Mouse (Mus musculus): ENCODE results near the gene Rps15. TPM values are rescaled to one million over a fixed set of nuclear protein-coding genes. Genes with fewer than 3 reads are reported as not detected.

Gene Rps15
- polyA plus RNA-seq, 1 experiment from 2014 or later: 828 TPM

GRCm38 (mm10) chr10:80250573-80250972 is 41.7 kb upstream of the Rps15 start:
- no peaks in the 10 kb centered on the region for H3K9me3 ChIP-seq (replicated peaks; ENCODE audit: control insufficient read depth, low read length)
- H3K4me3 ChIP-seq (ENCODE audit: low read depth, low read length): peak overlapping the region; percentile 95; the same call in 1 of the 2 replicates
- no peak for ATAC-seq (replicated peaks; ENCODE audit: insufficient number of reproducible peaks, low FRiP score, low TSS enrichment)
- peaks cover 20% of the 10 kb centered on the region for H3K36me3 ChIP-seq (ENCODE audit: control insufficient read depth, insufficient read depth, low read length)
- peak overlapping the region; percentile 98; the same call in 1 of the 2 replicates for H3K9ac ChIP-seq (ENCODE audit: low read depth, low read length)
- peaks cover 14% of the 10 kb centered on the region for H3K4me1 ChIP-seq (ENCODE audit: control insufficient read depth, insufficient read depth, low read length)
- no peak overlapping the region for H3K27ac ChIP-seq (ENCODE audit: low read depth, low read length)
- WGBS (ENCODE audit: insufficient replicate concordance): 85% methylated on average over 4 of the region's 4 CpGs
- H3K27me3 ChIP-seq (ENCODE audit: control insufficient read depth, insufficient read depth, low read length): no peaks in the 10 kb centered on the region
- H3K4me2 ChIP-seq: peak overlapping the region; percentile 95

GRCm38 (mm10) chr10:80252011-80252410 is 40.2 kb upstream of the Rps15 start:
- no peaks in the 10 kb centered on the region for H3K27me3 ChIP-seq (ENCODE audit: control insufficient read depth, insufficient read depth, low read length)
- H3K4me2 ChIP-seq: no peak overlapping the region
- ATAC-seq (replicated peaks; ENCODE audit: insufficient number of reproducible peaks, low FRiP score, low TSS enrichment): no peak
- no peak overlapping the region for H3K9ac ChIP-seq (ENCODE audit: low read depth, low read length)
- H3K9me3 ChIP-seq (replicated peaks; ENCODE audit: control insufficient read depth, low read length): no peaks in the 10 kb centered on the region
- H3K4me3 ChIP-seq (ENCODE audit: low read depth, low read length): no peak overlapping the region
- peaks cover 14% of the 10 kb centered on the region for H3K4me1 ChIP-seq (ENCODE audit: control insufficient read depth, insufficient read depth, low read length)
- H3K27ac ChIP-seq (ENCODE audit: low read depth, low read length): no peak overlapping the region
- H3K36me3 ChIP-seq (ENCODE audit: control insufficient read depth, insufficient read depth, low read length): peaks cover 30% of the 10 kb centered on the region

GRCm38 (mm10) chr10:80252493-80253274 is 39.6 kb upstream of the Rps15 start:
- H3K27ac ChIP-seq (ENCODE audit: low read depth, low read length): no peak overlapping the region
- no peak overlapping the region for H3K9ac ChIP-seq (ENCODE audit: low read depth, low read length)
- peaks cover 14% of the 10 kb centered on the region for H3K4me1 ChIP-seq (ENCODE audit: control insufficient read depth, insufficient read depth, low read length)
- H3K4me2 ChIP-seq: no peak overlapping the region
- no peak overlapping the region for H3K4me3 ChIP-seq (ENCODE audit: low read depth, low read length)
- no peaks in the 10 kb centered on the region for H3K9me3 ChIP-seq (replicated peaks; ENCODE audit: control insufficient read depth, low read length)
- no peaks in the 10 kb centered on the region for H3K27me3 ChIP-seq (ENCODE audit: control insufficient read depth, insufficient read depth, low read length)
- peaks cover 33% of the 10 kb centered on the region for H3K36me3 ChIP-seq (ENCODE audit: control insufficient read depth, insufficient read depth, low read length)
- 88% methylated on average over 11 of the region's 11 CpGs for WGBS (ENCODE audit: insufficient replicate concordance)
- no peak for ATAC-seq (replicated peaks; ENCODE audit: insufficient number of reproducible peaks, low FRiP score, low TSS enrichment)

- H3K36me3 ChIP-seq (ENCODE audit: control insufficient read depth, insufficient read depth, low read length): peaks cover 40% of the 10 kb centered on the region
- no peak overlapping the region for H3K4me2 ChIP-seq
- peaks cover 14% of the 10 kb centered on the region for H3K4me1 ChIP-seq (ENCODE audit: control insufficient read depth, insufficient read depth, low read length)
- H3K27me3 ChIP-seq (ENCODE audit: control insufficient read depth, insufficient read depth, low read length): no peaks in the 10 kb centered on the region
- 81% methylated on average over 6 of the region's 6 CpGs for WGBS (ENCODE audit: insufficient replicate concordance)
- no peaks in the 10 kb centered on the region for H3K9me3 ChIP-seq (replicated peaks; ENCODE audit: control insufficient read depth, low read length)
- ATAC-seq (replicated peaks; ENCODE audit: insufficient number of reproducible peaks, low FRiP score, low TSS enrichment): no peak
- no peak overlapping the region for H3K4me3 ChIP-seq (ENCODE audit: low read depth, low read length)
- H3K27ac ChIP-seq (ENCODE audit: low read depth, low read length): no peak overlapping the region
- H3K9ac ChIP-seq (ENCODE audit: low read depth, low read length): no peak overlapping the region
These were observed 38.7 kb upstream of the Rps15 start for GRCm38 (mm10) chr10:80253551-80253950.

- Histone ChIP-seq H3K36me3 (ENCODE audit: control insufficient read depth, insufficient read depth, low read length) (peaks cover 43% of the 10 kb centered on the region), H3K4me1 (ENCODE audit: control insufficient read depth, insufficient read depth, low read length) (peaks cover 20% of the 10 kb centered on the region)
- no peak for ATAC-seq (replicated peaks; ENCODE audit: insufficient number of reproducible peaks, low FRiP score, low TSS enrichment)
These were observed 37.6 kb upstream of the Rps15 start for GRCm38 (mm10) chr10:80254331-80255297.

GRCm38 (mm10) chr10:80255881-80256535 is 36.2 kb upstream of the Rps15 start:
- peaks cover 43% of the 10 kb centered on the region for H3K36me3 ChIP-seq (ENCODE audit: control insufficient read depth, insufficient read depth, low read length)
- no peak overlapping the region for H3K4me2 ChIP-seq
- H3K9ac ChIP-seq (ENCODE audit: low read depth, low read length): 0 out of 2 replicates have a peak overlapping the region, but pooled peaks have one; percentile 1
- WGBS (ENCODE audit: insufficient replicate concordance): 82% methylated on average over 5 of the region's 5 CpGs
- no peak overlapping the region for H3K4me3 ChIP-seq (ENCODE audit: low read depth, low read length)
- H3K4me1 ChIP-seq (ENCODE audit: control insufficient read depth, insufficient read depth, low read length): peaks cover 22% of the 10 kb centered on the region
- no peaks in the 10 kb centered on the region for H3K9me3 ChIP-seq (replicated peaks; ENCODE audit: control insufficient read depth, low read length)
- no peak for ATAC-seq (replicated peaks; ENCODE audit: insufficient number of reproducible peaks, low FRiP score, low TSS enrichment)
- H3K27ac ChIP-seq (ENCODE audit: low read depth, low read length): no peak overlapping the region
- no peaks in the 10 kb centered on the region for H3K27me3 ChIP-seq (ENCODE audit: control insufficient read depth, insufficient read depth, low read length)

More at GRCm38 (mm10) chr10:80254331-80255297, 37.6 kb upstream of the Rps15 start:
- Histone ChIP-seq H3K4me3 (ENCODE audit: low read depth, low read length) (no peak overlapping the region), H3K9me3 (replicated peaks; ENCODE audit: control insufficient read depth, low read length) (no peaks in the 10 kb centered on the region), H3K9ac (ENCODE audit: low read depth, low read length) (no peak overlapping the region), H3K27ac (ENCODE audit: low read depth, low read length) (no peak overlapping the region), H3K27me3 (ENCODE audit: control insufficient read depth, insufficient read depth, low read length) (no peaks in the 10 kb centered on the region), H3K4me2 (no peak overlapping the region)
- WGBS (ENCODE audit: insufficient replicate concordance): 92% methylated on average over 26 of the region's 26 CpGs

- H3K4me2 ChIP-seq: no peak overlapping the region
- 0 out of 2 replicates have a peak overlapping the region, but pooled peaks have one; percentile 28 for H3K9ac ChIP-seq (ENCODE audit: low read depth, low read length)
- H3K9me3 ChIP-seq (replicated peaks; ENCODE audit: control insufficient read depth, low read length): no peaks in the 10 kb centered on the region
- 74% methylated on average over 2 of the region's 2 CpGs for WGBS (ENCODE audit: insufficient replicate concordance)
- ATAC-seq (replicated peaks; ENCODE audit: insufficient number of reproducible peaks, low FRiP score, low TSS enrichment): no peak
- no peak overlapping the region for H3K4me3 ChIP-seq (ENCODE audit: low read depth, low read length)
- peaks cover 43% of the 10 kb centered on the region for H3K36me3 ChIP-seq (ENCODE audit: control insufficient read depth, insufficient read depth, low read length)
- H3K4me1 ChIP-seq (ENCODE audit: control insufficient read depth, insufficient read depth, low read length): peaks cover 26% of the 10 kb centered on the region
- no peaks in the 10 kb centered on the region for H3K27me3 ChIP-seq (ENCODE audit: control insufficient read depth, insufficient read depth, low read length)
- no peak overlapping the region for H3K27ac ChIP-seq (ENCODE audit: low read depth, low read length)
These were observed 34.3 kb upstream of the Rps15 start for GRCm38 (mm10) chr10:80257936-80258335.
